Mouse (Mus musculus) layer of hippocampus, postnatal 36 days (tissue): ENCODE results near the gene Lrrc23. TPM values are rescaled to one million over a fixed set of nuclear protein-coding genes. Genes with fewer than 3 reads are reported as not detected.
"Not testable (repeated sequence)": the region's sequence is repeated elsewhere in the genome, so short reads cannot be mapped to it uniquely, and the experiment has no call there.

ENCODE experiments used
- DNase-seq, 2 experiments: peaks; one replicate each; pipeline ENCODE4 v3.0.0; 2022
- total RNA-seq, 2 experiments: library from RNA; stranded (reverse); gene quantifications; 2 replicates each; pipeline ENCODE4 v1.2.3; 2021

The Lrrc23 gene
- 1 to 10 TPM in 1 of 2 experiments, under 1 TPM in 1; 1.00 to 3.5 TPM for total RNA-seq

- no peak for DNase-seq
These were observed at the start of gene Lrrc23 for GRCm38 (mm10) chr6:124779222-124779983. Gene Lrrc23, minus strand, starts transcription at chr6:124779727.

- peak in 1 of 2 experiments; percentile 28 for DNase-seq
These were observed 48.6 kb upstream of the Lrrc23 start for GRCm38 (mm10) chr6:124828101-124828592.

DNA sequence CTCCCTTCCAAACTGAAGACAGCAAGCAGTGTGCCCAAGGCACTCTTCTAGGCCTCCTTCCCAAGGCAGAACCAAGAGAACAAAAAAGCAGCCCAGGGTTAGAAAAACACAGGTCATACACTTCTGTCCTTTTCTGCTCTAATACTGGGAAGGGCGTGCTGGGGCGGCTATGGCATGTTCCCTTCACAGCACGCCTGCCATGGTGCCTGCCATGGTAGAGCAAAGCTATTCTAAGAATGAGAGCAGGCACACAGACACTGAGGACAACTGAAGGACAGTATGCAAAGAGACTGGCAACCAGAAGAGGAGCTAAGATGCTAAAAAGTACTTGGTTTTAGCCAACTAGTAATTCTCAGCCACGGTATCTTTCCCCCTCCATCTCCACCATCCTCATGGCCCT lies 42.5 kb upstream of the Lrrc23 start:
- DNase-seq, result no peak

- DNase-seq, result no peak
These were observed 41.4 kb upstream of the Lrrc23 start for GRCm38 (mm10) chr6:124820891-124821290.

DNA sequence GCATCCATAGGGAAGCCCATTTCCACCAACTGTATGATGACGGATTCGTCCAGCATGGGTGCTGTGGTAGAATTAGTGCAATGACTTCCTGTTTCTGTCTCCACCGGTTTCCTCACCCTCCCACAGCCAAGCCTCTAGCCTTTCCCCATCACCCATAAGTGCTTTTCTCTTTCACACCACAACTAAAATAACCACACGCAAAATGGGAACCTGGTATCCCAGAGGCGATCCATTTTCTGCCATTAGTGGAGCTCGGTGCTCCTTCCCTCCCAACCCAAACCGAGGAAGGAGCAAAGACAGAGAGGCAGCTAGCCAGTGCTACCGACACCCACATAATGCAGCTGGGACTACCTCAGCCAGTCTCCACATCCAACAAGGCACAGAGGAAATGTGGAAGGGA lies 38.4 kb upstream of the Lrrc23 start:
- no peak for DNase-seq

DNA sequence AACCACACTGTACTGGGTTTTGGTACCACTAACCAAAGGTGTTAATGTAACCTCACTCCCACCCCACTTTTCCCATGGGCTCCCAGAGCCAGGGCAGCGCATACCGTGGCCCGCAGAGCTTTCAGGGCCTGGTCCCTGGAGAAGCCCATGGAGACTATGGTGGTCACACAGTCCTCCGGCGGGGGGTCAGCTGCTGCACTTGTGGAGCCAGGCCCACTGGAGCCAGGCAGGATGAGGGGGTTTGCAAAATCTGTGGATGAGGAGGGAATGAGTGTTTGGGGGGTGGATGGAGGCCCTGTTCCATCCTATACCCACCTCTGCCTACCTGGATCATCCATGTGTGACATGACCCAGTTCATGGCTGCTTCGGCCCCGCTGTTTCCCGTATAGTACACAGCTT lies 38.0 kb upstream of the Lrrc23 start:
- peak in 1 of 2 experiments; percentile 5 for DNase-seq

GRCm38 (mm10) chr6:124817125-124817524 lies 37.6 kb upstream of the Lrrc23 start:
- DNase-seq, result peak in 1 of 2 experiments; percentile 2

DNA sequence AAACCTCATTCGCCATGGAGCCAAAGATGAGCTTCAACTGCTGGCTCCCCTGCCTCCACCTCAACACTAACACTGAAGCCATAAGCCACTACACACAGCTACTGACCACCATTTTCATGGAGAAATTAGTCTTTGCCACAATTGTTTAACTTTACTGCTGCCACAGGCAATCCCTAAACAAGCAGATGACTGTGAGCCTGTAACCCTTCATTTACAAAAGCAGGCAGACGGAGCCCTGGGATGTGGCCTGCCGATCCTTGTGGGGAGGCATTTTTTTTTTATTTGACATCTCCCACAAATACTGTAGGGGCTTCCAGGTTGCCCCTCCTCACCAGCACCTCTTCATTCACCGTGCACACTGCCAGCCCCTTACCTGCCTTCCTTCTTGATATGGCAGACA lies 37.1 kb upstream of the Lrrc23 start:
- no peak for DNase-seq

GRCm38 (mm10) chr6:124814858-124815774 lies 35.6 kb upstream of the Lrrc23 start:
- no peak for DNase-seq

DNA sequence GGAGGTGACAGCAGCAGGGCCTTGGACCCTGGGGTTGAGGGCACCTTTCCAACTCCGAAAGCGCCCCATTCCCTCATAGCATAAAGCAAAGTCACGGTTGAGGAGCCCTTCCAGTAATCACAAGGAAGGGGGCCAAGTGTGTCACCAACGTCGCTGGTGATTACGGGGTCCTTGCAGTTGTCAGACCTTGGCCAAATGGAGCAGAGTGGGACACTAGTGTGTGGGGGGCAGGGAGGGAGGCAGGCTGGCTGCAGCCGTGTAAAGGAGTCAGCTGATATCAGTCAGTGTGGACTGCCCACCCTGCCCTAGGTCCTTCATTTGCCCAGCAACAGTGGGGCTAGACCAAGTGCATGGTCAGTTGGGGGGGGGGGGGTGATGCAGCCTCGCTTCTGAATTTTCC lies 34.9 kb upstream of the Lrrc23 start:
- DNase-seq, result peak in 1 of 2 experiments; percentile 45

GRCm38 (mm10) chr6:124813933-124814332 lies 34.4 kb upstream of the Lrrc23 start, which contains the start of gene Tpi1:
Gene Tpi1, minus strand, starts transcription at chr6:124814296.
- peak; percentile 90 to 91 for DNase-seq

GRCm38 (mm10) chr6:124813496-124813895 lies 34.0 kb upstream of the Lrrc23 start:
- peak; percentile 68 to 74 for DNase-seq

DNA sequence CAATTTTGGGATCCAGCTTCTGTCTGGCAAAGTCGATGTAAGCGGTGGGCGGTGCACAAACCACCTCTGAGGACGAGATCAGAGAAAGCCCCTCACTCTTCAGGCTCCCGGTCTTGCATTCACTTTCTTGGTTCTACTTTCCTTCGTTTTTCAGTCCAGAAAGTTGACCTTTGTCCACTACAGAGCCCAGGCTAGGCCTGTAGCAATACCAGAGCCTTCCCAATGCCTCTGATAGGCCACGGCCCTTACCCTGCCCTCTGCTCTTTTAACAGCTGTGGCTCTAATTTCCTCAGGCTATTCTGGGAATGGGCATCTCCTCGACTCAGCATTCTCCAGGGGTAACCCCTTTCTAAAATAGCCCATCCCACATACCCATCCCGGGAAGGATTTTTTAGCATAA lies 33.3 kb upstream of the Lrrc23 start:
- no peak for DNase-seq

GRCm38 (mm10) chr6:124811701-124812560 lies 32.4 kb upstream of the Lrrc23 start:
- DNase-seq, result peak in 1 of 2 experiments; percentile 1

GRCm38 (mm10) chr6:124811403-124811665 lies 31.8 kb upstream of the Lrrc23 start:
- DNase-seq, result peak in 1 of 2 experiments; percentile 1

DNA sequence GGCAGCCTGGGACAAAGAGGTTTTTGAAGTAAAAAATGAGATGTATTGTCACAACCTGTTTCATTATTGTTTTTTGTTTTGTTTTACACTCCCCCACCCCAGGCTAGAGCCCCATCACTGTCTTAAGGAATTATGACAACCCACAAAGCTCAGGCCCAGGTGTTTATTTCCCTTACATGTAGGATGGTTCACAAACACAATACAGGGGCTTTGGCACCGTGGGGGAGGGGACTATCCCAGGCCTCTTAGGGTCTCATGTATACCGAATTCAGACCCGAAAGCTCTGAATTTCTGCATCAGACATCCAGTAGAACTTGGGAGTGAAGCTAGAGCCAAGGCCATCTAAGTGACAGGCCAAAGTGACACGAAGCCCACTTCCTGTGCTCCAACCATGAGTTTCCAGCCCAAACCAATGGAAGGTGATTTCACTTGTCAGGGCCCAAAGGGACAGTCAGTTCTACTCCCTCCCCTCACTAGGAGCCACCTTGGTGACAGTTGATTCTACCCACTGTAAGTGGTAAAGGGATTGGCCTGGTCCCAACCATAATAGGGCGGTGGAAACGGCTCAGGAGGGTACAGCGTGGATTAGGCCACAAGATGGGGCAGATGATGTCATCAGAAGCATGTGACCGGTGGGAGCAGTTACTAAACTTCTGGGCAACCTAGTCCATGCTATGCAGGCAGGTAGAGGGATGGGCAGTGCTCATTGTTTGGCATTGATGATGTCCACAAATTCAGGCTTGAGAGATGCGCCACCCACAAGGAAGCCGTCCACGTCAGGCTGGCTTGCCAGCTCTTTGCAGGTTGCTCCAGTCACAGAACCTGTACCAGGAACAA lies 31.3 kb upstream of the Lrrc23 start:
- DNase-seq, result not testable (repeated sequence)

- DNase-seq, result no peak
These were observed 30.4 kb upstream of the Lrrc23 start for GRCm38 (mm10) chr6:124809775-124810538.

DNA sequence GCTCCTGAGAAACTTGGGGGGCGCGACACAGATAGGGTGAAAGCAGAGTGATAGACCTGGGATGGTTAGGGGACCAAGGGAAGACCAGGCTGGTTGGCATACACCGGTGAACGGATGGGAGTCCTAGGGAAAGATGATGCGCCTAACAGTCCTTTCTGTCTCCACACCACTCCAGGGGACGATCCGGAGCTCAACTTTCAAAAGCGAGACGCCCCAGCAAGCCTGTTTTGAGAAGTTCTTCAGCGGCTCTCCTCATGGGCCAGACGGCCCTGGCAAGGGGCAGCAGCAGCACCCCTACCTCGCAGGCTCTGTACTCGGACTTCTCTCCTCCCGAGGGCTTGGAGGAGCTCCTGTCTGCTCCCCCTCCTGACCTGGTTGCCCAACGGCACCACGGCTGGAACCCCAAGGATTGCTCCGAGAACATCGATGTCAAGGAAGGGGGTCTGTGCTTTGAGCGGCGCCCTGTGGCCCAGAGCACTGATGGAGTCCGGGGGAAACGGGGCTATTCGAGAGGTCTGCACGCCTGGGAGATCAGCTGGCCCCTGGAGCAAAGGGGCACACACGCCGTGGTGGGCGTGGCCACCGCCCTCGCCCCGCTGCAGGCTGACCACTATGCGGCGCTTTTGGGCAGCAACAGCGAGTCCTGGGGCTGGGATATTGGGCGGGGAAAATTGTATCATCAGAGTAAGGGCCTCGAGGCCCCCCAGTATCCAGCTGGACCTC lies 29.7 kb upstream of the Lrrc23 start:
- DNase-seq, result peak; percentile 64 to 67

GRCm38 (mm10) chr6:124808358-124809012 lies 29.0 kb upstream of the Lrrc23 start, which contains the start of gene Spsb2:
Gene Spsb2, plus strand, starts transcription at chr6:124808661.
- DNase-seq, result peak in 1 of 2 experiments; percentile 53
